Mouse (Mus musculus) megakaryocyte, embryonic 14.5 days (primary cell): ENCODE measurements around the gene Il10rb.

Experiments used
- FLI1 ChIP-seq: IDR thresholded peaks from 2 replicates; pipeline ENCODE4 v1.6.1; 2012; ENCODE audit warnings: low read length, inconsistent platforms, mixed read lengths
- GATA1 ChIP-seq: IDR thresholded peaks from 3 replicates; pipeline ENCODE4 v1.6.1; 2012; ENCODE audit warnings: mixed read lengths, low read length, inconsistent platforms, borderline replicate concordance

DNA sequence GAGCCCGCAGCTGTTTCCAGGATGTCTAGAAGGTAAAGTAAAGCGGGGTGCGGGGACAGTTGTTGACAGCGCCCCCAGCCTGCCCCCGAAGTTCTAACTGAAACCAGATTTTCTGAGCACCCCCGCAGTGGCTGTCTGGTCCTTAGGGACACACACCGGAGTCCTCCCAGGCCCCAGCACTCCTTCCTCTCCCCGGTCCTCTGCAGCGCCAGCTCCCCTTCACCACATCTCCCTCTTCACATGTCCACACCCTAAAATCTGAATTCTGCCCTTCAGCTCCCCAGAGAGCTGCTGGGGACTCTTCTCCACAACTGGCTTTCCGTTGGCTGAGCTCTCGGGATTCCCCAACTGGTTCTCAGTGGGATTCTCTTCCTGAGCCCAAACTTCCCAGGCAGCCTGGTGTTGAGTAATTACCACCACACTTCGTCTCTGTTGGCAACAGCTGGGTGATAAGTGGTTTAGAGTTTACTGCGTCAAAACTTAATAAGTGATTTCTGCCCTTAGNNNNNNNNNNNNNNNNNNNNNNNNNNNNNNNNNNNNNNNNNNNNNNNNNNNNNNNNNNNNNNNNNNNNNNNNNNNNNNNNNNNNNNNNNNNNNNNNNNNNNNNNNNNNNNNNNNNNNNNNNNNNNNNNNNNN lies 739 bp downstream of the Il10rb start:
- TF ChIP-seq GATA1 (no peak), FLI1 (no peak)
